Mouse (Mus musculus) liver, adult (tissue): ENCODE measurements around the gene Amacr.

Experiments used
- GATA4 ChIP-seq: IDR thresholded peaks from 2 replicates; pipeline ENCODE4 v1.6.1; 2014; ENCODE audit warnings: mild to moderate bottlenecking, low read length; ENCODE audit not compliant: insufficient replicate concordance

Gene Amacr

GRCm38 (mm10) chr15:10969439-10969838 is 12.1 kb upstream of the Amacr start:
- no peak for TF ChIP-seq GATA4

DNA sequence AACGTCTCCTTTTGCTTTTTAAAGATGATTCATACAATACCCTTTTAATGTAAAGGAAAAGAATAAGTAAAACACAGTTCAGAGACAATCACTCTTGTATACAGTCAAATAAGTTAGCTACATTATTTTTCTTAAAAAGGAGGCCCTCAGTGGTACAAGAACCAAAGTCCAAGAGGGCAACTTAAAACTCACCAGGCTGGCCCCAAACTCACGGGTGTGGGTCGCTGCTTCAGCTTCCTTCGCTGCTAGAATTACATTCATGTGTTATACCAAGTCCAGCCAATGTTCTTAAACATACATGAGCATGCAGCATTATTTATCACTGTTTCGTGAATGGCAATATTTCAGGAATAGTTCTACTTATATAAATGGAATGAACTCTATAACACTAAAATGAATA is 10.8 kb upstream of the Amacr start:
- TF ChIP-seq GATA4 = no peak

- TF ChIP-seq GATA4 = no peak
These were observed 4.4 kb upstream of the Amacr start for GRCm38 (mm10) chr15:10977151-10977550.

DNA sequence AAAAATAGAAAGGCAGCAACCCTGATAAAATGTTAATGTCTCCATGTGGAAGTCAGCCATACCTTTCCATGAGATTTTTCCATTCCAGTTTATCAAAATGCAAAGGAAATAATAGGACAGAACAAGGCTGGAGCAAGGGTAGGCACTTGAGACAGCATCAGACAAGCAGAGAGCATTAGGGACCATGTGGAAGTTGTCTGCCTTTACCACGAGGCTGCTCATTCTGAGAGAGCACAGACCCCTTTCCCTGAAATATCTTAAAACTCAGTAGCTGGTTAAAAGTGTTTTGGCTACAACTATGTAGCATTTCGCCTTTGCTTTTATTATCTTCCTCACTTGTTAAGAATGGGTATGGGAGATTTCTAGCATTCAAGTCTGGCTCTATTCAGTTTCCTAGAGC is 844 bp upstream of the Amacr start:
- no peak for TF ChIP-seq GATA4

DNA sequence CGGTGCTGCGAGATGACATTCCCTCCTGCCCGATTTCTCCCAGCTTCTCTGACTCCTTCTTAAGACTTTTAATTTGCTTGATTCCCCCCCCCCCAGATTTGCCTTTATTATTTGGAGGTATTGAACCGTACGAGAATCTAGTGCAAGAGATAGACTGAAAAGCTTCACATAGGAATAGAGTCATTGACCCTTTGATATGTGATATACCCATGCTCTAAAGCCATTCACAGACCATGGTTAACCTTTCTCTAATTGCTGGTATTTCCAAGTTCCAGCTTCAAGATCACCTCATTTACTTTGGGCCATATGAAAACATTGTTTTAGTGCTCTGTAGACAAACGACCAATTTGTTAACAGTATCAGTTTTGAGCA is 494 bp downstream of the Amacr start:
- no peak for TF ChIP-seq GATA4

GRCm38 (mm10) chr15:10985756-10986155 is 4.2 kb downstream of the Amacr start:
- no peak for TF ChIP-seq GATA4

DNA sequence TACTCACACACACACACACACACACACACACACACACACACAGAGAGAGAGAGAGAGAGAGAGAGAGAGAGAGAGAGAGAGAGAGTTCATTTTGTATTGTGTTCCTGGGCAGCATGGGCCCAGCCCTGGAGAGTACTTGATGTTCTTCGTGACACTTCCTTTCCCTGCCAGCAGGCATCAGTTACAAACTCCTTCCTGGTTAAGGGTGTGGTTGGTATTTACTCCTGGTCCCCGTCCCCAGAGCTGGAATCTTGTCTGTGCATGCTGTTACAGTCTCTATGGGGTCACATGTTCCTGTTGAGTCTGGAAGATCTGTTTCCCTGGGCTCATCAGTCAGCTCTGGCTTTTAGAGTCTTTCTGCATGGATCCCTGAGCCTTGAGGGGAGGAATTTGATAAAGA is 8.9 kb downstream of the Amacr start:
- TF ChIP-seq GATA4 = no peak

DNA sequence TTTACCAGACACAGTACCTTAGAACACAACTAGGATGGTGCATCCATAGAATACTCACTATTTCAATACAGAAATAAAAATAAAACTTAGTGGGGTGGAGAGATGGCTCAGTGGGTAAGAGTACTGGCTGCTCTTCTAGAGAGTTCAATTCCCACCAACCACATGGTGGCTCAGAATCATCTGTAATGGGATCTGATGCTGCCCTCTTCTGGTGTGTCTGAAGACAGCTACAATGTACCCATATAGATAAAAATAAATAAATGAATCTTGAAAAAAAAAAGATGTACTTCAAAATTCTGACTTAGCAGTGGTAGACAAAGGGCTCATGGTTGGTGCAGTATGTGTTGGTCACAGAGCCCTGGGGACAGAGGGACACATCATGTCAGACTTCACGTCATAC is 10.0 kb downstream of the Amacr start:
- no peak for TF ChIP-seq GATA4

DNA sequence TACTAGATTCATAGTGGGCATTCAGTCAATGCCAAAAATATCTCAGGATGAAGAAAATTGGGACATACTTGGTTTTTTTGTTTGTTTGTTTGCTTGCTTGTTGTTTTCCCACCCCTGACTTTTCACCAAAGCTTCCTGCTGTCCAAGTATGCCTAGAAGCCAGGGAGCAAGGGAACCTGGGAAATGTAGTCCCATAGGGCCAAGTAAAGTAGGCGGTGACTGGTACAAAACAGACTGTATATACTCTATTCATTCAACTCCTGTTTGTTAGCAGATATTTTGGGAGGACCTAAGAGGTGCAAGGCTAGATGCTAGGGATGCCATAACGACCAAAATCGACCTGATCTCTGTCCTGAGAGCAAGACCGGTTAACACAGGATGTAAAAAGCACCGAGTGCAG is 18.3 kb downstream of the Amacr start:
- no peak for TF ChIP-seq GATA4

DNA sequence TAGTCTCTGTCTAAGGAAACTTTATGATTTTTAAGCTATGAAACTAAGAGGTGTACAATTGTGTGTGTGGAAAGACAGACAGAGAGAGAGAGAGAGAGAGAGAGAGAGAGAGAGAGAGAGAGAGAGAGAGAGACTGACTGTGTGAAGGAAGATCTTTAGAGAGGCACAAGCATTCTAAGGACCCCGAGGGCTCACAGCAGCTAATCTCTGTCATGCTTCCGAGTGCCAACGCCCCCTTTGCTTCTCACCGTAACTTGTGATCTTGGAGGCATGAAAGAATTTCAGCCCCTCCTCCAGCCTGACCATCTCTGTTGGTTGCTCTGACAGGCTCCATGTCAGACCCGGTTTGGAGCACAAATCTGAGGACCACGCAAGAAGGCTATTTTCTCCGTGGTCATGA is 18.9 kb downstream of the Amacr start, which contains the start of gene Slc45a2:
Slc45a2 (plus strand) TSS at position 301 of the 400 bp plus-strand sequence.
- TF ChIP-seq GATA4 = no peak

- no peak for TF ChIP-seq GATA4
These were observed 22.2 kb downstream of the Amacr start for GRCm38 (mm10) chr15:11003791-11004190.

DNA sequence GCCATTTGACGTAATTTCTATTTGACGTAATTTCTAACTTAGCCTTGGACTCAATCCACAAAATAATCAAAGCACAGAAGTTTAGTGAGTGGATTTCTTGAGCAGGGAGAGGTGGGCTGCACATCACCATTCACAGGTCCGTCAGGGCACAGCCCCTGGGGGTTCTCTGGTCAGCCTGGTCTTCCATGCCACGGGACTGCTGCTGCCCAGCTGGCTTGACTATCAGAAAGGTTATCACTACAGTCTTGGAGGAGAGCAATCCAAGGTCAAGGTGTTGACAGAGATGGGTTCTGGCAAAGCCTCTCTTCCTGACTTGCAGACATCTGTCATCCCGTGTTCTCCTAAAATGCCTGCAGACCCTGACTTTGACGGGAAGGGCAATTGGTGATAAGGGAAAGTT is 23.1 kb downstream of the Amacr start:
- no peak for TF ChIP-seq GATA4

- no peak for TF ChIP-seq GATA4
These were observed 27.2 kb downstream of the Amacr start for GRCm38 (mm10) chr15:11008756-11009155.

- TF ChIP-seq GATA4 = no peak
These were observed 29.5 kb downstream of the Amacr start for GRCm38 (mm10) chr15:11010976-11011548.

- TF ChIP-seq GATA4 = no peak
These were observed 33.4 kb downstream of the Amacr start for GRCm38 (mm10) chr15:11014931-11015330.

- no peak for TF ChIP-seq GATA4
These were observed 45.4 kb downstream of the Amacr start for GRCm38 (mm10) chr15:11026801-11027561.

GRCm38 (mm10) chr15:11030188-11030587 is 48.6 kb downstream of the Amacr start:
- no peak for TF ChIP-seq GATA4
